Mouse (Mus musculus) embryo, embryonic 10.5 days (tissue): Measurements from ENCODE around the gene 1810046K07Rik.

Experiments
- DNase-seq: peaks from one replicate; pipeline ENCODE4 v3.0.0-alpha.2; 2015; ENCODE audit warnings: low spot score

The 1810046K07Rik gene

DNA sequence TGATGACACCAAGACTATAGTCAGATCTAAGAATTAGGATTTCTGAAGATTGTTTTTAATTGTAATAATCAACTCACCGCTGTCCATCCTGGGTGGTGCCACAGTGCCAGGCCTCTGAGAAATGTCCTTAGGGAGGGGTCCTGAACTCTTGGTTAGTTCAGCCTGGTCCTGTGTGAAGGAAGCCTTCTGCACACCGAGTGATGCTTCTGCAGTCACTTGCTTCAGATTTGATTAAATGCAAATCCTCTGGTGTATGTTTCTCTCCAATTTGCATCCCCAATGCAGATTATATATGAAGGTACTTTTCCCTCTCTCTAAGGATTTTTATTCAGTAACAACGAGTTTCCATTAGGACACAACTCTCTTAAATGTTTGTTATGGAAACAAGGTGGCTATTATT, at the start of gene 1810046K07Rik:
1810046K07Rik (minus strand) TSS at position 187 of the 400 bp plus-strand sequence.
- no peak for DNase-seq

DNA sequence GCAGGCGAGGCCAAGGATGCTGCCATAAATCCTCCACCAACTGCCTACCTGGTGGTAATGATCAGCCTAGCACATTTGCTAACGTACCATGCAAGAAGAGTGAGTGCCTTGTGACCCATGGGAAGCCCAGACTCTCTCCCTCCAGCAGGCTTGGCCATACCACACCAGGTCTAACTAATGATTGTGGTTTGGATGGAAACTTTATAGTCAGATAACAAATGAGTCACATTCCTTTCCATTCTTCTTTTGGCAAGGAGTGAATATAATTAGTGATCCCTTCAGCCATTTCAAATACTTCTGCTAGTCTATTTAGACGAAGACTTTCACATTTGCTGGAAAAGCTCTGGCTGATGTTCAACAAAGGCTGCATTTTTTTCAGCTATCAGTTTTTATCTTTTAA, 40.8 kb upstream of the 1810046K07Rik start:
- no peak for DNase-seq

DNA sequence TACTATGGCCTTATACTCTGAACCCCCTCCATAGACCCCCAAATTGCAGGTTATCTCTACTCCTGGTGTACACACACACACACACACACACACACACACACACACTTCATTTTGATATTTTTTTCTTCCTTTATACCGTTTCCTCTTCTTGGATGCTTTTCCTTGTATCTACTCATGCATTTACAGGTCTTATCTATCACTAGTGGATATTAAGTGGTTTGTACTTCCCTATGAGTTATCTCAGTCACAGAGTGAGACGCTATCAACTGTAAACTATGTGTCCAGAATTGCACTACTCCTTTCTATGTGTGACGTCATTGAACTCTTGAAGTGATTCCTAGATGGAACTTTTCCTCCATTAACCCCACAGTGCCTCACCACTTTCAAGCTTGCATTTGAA, 38.4 kb upstream of the 1810046K07Rik start:
- no peak for DNase-seq

DNA sequence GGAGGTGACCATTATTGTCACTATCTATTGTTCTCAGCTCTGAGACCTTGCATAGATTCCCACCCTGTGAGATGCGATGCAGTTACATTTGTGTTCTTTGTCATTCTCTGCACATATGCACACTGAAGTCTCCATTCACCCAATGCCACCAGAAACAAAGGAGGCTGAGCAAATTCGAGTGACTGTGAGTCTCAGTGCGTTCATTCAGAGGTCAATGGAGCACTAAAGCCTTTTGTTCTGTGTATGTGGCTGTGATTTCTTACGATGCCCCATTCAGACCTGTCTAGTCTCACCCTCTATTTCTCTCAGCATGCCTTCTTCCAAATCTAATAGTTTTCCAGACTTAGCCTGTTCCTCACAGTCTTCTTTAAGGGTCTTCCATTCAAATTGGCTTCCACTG, 35.3 kb upstream of the 1810046K07Rik start:
- peak; percentile 65 for DNase-seq

GRCm38 (mm10) chr9:51353511-51353910, 24.8 kb upstream of the 1810046K07Rik start:
- DNase-seq: no peak

DNA sequence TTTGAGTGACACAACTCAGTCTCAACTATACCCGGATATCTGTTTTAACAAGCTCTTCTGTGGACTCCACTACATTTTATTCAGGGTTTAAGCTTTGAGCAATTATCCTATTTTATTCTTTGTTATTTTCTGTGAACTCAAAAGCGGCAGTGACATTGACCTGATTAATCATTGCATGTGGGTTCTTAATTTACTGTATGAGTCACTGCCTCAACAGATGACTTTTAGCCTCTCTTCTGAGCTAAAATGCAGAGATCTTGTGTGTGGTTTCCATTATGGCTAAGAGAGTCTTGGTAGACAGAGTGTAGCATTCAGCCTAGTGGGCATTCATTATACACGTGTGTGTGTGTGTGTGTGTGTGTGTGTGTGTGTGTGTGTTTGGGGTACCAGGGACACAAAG, 24.2 kb upstream of the 1810046K07Rik start:
- DNase-seq: no peak

DNA sequence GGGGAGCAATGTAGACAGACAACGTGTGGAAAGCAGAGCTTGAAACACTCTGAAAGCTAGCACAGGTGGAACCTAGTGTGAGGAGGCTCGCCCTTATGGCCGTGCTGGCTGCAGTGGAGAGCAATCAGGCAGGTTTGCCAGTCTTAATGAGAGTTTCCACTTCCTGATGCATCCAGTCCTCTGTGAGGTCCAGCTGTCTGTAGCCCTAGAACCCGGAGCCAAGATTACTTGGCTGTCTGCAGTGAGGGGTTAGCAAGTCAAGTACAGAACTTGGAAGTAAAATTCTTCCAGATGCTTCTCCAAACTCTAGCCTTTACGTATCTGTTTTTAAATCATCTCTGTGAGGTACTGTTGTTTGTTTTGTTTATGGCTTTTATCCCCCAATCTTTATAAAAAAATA, 20.7 kb upstream of the 1810046K07Rik start:
- DNase-seq: no peak

DNA sequence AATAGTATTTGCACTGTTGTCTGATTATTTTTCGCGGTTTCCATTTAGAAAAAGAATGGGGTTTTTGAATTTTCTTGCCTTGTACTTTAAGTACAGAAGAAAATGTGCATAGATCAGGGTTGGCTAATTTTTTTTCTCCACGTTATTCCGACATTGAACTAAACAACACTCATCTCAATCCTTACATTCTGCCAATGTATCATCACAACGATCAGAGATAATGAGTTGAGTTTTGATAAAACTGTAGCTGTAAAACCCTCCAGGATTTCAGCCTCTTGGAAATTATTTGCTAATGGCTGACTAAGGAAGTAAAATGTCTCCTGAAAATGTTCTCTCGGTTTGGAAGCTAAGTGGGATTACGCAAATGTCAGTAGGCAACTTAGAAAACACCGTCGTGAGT, 17.1 kb upstream of the 1810046K07Rik start:
- no peak for DNase-seq

DNA sequence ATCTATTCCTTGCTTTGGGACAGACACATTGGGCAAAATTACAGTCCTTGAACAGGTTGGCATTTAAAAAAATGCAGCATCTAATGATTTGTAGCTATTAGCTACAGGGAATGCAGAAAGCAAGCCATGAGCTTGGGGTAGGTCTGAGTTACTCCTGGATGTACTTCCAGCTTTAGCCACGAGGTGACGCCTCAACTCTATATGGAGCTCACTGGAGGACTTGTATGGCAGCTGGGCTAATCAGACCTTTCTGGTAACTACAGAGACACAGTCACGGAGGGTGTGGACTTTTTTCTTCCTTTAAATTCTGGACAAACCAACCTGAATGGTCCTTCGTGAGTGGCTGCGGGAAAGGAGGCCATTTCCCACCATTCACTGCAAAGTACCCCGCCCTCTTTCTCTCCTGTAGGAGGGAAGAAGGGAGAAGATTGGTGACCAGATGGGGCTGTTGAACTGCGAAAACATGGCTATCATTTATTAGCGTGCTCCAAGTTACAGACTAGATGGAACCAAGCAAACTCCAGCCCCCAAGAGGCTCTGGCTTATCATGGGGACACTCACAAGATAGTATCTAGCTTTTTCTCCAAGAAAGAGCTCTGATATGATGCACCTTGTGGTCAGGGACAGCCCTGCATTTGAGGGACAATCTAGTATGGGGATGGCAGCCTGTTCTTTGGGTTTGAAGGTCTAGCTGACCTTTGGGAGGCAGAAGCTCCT, 6.7 kb upstream of the 1810046K07Rik start:
- DNase-seq: peak; percentile 92

DNA sequence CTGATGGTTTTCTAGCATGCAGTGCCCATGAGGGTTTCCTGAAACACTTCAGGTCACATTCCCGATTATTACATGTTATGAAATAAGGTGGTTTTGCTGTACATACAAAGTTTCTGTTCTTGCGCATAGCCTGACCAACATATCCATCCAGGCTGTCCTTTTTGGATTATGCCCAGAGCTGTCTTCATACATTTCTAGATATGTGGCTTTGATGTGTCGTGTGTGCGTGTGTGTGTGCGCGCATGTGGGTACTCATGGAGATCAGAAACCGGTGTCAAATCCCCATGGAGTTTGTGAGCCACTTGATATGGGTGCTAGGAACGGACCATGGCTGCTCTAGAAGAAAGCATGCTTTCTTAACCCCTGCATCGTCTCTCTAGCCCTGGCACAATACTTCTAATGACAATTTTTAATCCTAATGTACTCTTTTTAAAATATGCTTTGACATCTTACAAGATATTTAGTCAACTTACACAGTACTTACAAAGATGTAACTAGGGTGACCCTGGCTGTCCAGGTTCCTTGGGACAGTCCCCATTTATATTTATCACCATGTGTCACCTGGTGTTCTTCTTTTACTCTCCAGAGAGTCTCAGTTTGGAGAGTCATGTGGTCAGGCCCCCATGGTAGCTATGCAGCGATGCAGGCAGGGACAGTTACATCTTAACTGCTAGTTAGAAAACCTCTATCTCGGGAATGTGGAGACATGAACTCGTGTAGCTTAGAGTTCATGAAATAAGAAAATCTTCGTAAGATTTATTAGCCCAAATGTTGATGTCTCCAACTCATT, 2.9 kb upstream of the 1810046K07Rik start:
- no peak for DNase-seq

- no peak for DNase-seq
These were observed 1.2 kb downstream of the 1810046K07Rik start for GRCm38 (mm10) chr9:51327555-51327903.

GRCm38 (mm10) chr9:51326619-51327554, 1.8 kb downstream of the 1810046K07Rik start:
- DNase-seq: no peak

DNA sequence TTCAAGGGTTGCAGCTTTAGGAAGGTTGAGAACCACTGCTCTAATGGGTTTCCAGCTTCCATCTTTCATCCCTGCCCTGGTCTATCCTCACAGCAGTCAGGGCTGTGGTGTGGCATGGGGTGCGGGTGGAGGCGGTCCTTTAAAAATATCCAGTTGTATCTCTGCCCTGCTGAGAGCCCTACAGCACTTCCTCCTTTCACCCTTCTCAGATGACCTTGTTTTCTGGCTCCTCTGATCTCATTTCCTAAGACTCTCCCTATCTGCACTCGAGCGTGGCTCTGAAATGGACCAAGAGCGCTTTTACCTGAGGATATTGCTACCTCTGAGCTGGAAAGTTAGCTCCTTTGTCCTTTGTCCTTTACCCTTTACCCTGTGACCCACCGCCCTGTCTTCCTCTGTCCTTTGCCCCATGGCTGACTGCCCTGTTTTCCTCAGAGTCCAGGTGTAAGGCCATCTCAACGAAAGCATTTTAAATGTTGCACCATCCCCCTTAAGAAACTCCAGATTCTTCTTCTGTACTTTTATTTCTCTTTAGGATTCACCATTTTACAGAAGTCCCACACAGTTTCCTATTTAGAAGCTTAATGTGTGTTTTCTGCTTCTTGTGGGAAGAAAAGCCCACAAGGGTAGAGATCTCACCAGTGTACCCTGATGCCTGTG, 4.2 kb downstream of the 1810046K07Rik start:
- DNase-seq: no peak

DNA sequence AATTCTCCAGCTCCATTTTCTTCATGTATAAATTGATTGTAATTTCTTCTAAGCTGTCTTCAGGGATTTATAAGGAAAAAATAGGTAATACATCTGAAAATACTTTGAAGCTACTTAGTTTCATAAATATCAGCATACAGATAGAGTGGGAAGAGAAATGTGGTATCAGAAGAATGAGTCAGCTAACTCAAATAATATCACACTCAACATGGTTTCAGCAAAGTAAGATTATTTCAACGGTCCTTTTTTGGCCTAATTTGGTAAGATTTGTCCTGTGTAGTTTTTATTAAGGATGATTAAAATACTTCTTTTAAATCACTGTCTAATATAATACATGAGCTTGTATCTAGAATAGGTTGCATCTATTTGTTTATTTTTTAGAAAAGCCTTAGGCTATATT, 8.6 kb downstream of the 1810046K07Rik start:
- no peak for DNase-seq

- DNase-seq: no peak
These were observed 10.5 kb downstream of the 1810046K07Rik start for GRCm38 (mm10) chr9:51318246-51318645.

GRCm38 (mm10) chr9:51317322-51317721, 11.4 kb downstream of the 1810046K07Rik start:
- DNase-seq: no peak

DNA sequence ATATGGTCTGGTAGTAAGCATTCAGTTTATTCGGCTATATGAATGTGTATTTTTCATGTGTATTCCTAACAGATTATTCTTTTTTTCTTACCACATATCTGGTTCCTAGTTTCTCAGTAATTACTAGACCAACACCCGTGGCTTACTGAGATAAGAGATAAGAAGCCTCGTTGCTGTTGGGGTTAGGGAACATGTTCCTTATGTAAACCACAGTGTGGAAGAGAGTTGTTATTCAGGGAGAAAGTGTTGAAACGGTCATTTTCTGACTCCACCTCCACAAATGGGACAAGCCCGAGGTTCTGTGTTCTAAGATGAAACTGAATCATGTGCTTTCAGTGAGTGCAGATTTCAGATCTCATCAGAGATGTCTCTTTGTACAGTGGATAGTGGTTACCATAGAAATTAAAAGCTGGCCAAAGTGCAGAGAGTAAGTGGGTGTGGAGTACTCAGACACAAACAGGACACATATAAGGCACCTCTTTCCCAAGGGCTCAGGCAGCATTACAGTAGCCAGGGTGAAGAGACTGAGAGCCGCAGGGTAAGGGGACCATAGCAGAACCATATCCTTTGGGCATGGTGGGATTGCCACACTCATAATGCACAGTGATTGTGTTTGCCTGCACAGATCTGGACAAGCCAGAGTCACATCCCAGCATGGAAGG, 13.2 kb downstream of the 1810046K07Rik start:
- no peak for DNase-seq

GRCm38 (mm10) chr9:51312554-51313317, 16.0 kb downstream of the 1810046K07Rik start:
- DNase-seq: no peak

- no peak for DNase-seq
These were observed 18.2 kb downstream of the 1810046K07Rik start for GRCm38 (mm10) chr9:51310515-51310914.

DNA sequence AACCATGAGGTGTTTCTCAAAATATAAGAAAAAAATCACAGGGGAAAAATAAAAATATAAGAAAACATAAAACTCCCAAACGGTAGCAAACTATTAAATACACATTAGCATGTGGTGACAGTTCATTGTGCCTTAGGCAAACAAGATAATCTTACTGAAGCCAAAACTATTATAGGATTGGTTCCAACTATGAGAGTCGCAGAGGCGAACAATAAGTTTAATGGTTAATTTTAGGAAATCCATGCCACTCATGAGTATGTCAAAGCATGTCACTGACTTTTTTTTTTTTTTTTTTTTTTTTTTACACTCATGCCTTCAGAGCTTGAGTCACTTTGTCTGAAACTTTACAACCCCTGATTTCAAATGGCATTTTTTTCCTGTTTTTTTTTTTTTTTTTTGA, 22.4 kb downstream of the 1810046K07Rik start:
- DNase-seq: no peak

DNA sequence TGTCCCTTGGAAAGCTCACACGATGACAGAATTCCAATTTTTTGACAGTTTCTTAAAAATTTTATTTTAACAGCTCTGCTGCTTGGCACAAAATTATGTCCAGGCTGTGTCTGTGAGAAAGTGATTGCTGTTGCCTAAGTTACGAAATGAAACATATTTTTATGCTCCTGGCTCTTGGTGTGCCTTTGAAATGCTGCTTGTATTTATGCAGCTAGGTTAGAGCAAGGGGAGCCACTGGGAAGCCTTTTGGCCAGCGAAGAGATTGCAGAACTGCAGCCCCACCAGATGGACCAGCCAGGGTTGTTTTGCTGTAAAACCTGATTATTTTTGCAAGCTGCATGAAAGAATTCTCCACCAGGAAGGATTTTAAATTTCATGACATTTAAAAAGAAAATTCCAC, 23.6 kb downstream of the 1810046K07Rik start:
- DNase-seq: no peak
